Mouse (Mus musculus) G1E (cell line): ENCODE results near the gene Klra4. TPM values are rescaled to one million over a fixed set of nuclear protein-coding genes. Genes with fewer than 3 reads are reported as not detected.

Experiments
- ATAC-seq: 2 replicates; pipeline ENCODE4 v1.8.0; 2016; ENCODE audit warnings: mild to moderate bottlenecking; ENCODE audit not compliant: insufficient number of reproducible peaks, poor library complexity, low FRiP score, severe bottlenecking; ENCODE audit errors: extremely low read depth
- DNase-seq: peaks from one replicate; pipeline ENCODE4 v3.0.0; 2012; ENCODE audit warnings: low spot score
- H3K27me3 ChIP-seq: 2 replicates; pipeline ENCODE4 v1.6.1; 2012; ENCODE audit warnings: mild to moderate bottlenecking, low read length, inconsistent platforms; ENCODE audit not compliant: insufficient read depth
- H3K36me3 ChIP-seq: replicated peaks from 2 replicates; pipeline ENCODE3; 2012; ENCODE audit warnings: mild to moderate bottlenecking, inconsistent platforms
- H3K4me1 ChIP-seq: 2 replicates; pipeline ENCODE4 v1.6.1; 2012; ENCODE audit warnings: low read depth, low read length, inconsistent platforms, mixed read lengths; ENCODE audit not compliant: insufficient read depth
- H3K4me3 ChIP-seq: 2 replicates; pipeline ENCODE4 v1.5.1; 2012; ENCODE audit warnings: low read depth, mild to moderate bottlenecking, inconsistent platforms, low read length, moderate library complexity, mixed read lengths
- H3K9me3 ChIP-seq: replicated peaks from 2 replicates; pipeline ENCODE4 v1.6.1; 2012; ENCODE audit warnings: inconsistent platforms
- CTCF ChIP-seq: IDR thresholded peaks from 2 replicates; pipeline ENCODE4 v1.5.1; 2012; ENCODE audit warnings: low read depth, low read length, inconsistent platforms, mixed read lengths
- GATA1 ChIP-seq: IDR thresholded peaks from 2 replicates; pipeline ENCODE4 v1.6.1; 2012; ENCODE audit warnings: borderline replicate concordance, low read length, inconsistent platforms, mixed read lengths
- GATA2 ChIP-seq: IDR thresholded peaks from 2 replicates; pipeline ENCODE4 v1.6.1; 2012; ENCODE audit warnings: low read depth, low read length, inconsistent platforms, borderline replicate concordance
- POLR2AphosphoS5 ChIP-seq: IDR thresholded peaks from 2 replicates; pipeline ENCODE4 v1.6.1; 2012; ENCODE audit warnings: low read depth, low read length, inconsistent platforms; ENCODE audit not compliant: insufficient replicate concordance
- TAL1 ChIP-seq: conservative IDR thresholded peaks from 2 replicates; pipeline ENCODE4 v1.6.1; 2012; ENCODE audit warnings: low read depth, low read length, inconsistent platforms, mixed read lengths
- polyA plus RNA-seq: library from polyadenylated mRNA; stranded (reverse); fragments of >175 nt; gene quantifications from 2 replicates; pipeline ENCODE4 v1.2.3, GENCODE M21; 2012
- total RNA-seq, 2 experiments: library from RNA; stranded (forward) in 1 of 2; stranded (reverse) in 1 of 2; fragments of 200-1000 nt in 1 of 2; fragments of >200 nt in 1 of 2; fragmentation: Nextera tagmentation in 1 of 2; gene quantifications; 2 replicates each; pipeline ENCODE4 v1.2.3; 2014 to 2017

Klra4 gene
- total and polyA plus RNA-seq, 3 experiments = 0.22 TPM; not detected in 2

GRCm38 (mm10) chr6:130026854-130027253 is 40.2 kb downstream of the Klra4 start, which contains the start of gene Klra6:
Gene Klra6 (minus strand): TSS chr6:130026954.
- no peaks in the 10 kb centered on the region for H3K9me3 ChIP-seq
- no peak for DNase-seq
- H3K4me1 ChIP-seq = no peaks in the 10 kb centered on the region
- no peak for ATAC-seq
- no peaks in the 10 kb centered on the region for H3K27me3 ChIP-seq
- H3K36me3 ChIP-seq = no peaks in the 10 kb centered on the region
- TF ChIP-seq CTCF = no peak
- no peak for TF ChIP-seq TAL1
- no peak for TF ChIP-seq GATA2
- no peak for TF ChIP-seq GATA1
- no peak for TF ChIP-seq POLR2AphosphoS5
- no peak within 1 kb of the TSS for H3K4me3 ChIP-seq

Other genes with a start within 250 kb of the Klra4 start
- not detected in 2 replicates for gene Gm17631, start 204.6 kb downstream of the Klra4 start, total RNA-seq (2014; fragmentation: Nextera tagmentation)
- not detected in 2 replicates for gene Gm17631, start 204.6 kb downstream of the Klra4 start, total RNA-seq (2017)
- gene Gm17631, start 204.6 kb downstream of the Klra4 start, polyA plus RNA-seq = not detected in 2 replicates
- not detected in 2 replicates for gene Klra17, start 190.6 kb downstream of the Klra4 start, total RNA-seq (2014; fragmentation: Nextera tagmentation)
- not detected in 2 replicates for gene Klra17, start 190.6 kb downstream of the Klra4 start, total RNA-seq (2017)
- gene Klra17, start 190.6 kb downstream of the Klra4 start, polyA plus RNA-seq = not detected in 2 replicates
- not detected in 2 replicates for gene Klra5, start 149.6 kb downstream of the Klra4 start, total RNA-seq (2014; fragmentation: Nextera tagmentation)
- gene Klra5, start 149.6 kb downstream of the Klra4 start, total RNA-seq (2017) = not detected in 2 replicates
- gene Klra5, start 149.6 kb downstream of the Klra4 start, polyA plus RNA-seq = not detected in 2 replicates
- gene Klra6, start 40.3 kb downstream of the Klra4 start, total RNA-seq (2014; fragmentation: Nextera tagmentation) = not detected in 2 replicates
- not detected in 2 replicates for gene Klra6, start 40.3 kb downstream of the Klra4 start, total RNA-seq (2017)
- gene Klra6, start 40.3 kb downstream of the Klra4 start, polyA plus RNA-seq = not detected in 2 replicates
- gene Klra8, start 62.6 kb upstream of the Klra4 start, total RNA-seq (2014; fragmentation: Nextera tagmentation) = not detected in 2 replicates
- not detected in 2 replicates for gene Klra8, start 62.6 kb upstream of the Klra4 start, total RNA-seq (2017)
- not detected in 2 replicates for gene Klra8, start 62.6 kb upstream of the Klra4 start, polyA plus RNA-seq
- gene Klra9, start 125.8 kb upstream of the Klra4 start, total RNA-seq (2014; fragmentation: Nextera tagmentation) = not detected in 2 replicates
- not detected in 2 replicates for gene Klra9, start 125.8 kb upstream of the Klra4 start, total RNA-seq (2017)
- gene Klra9, start 125.8 kb upstream of the Klra4 start, polyA plus RNA-seq = not detected in 2 replicates
- gene Klra7, start 166.1 kb upstream of the Klra4 start, total RNA-seq (2014; fragmentation: Nextera tagmentation) = not detected in 2 replicates
- not detected in 2 replicates for gene Klra7, start 166.1 kb upstream of the Klra4 start, total RNA-seq (2017)
- not detected in 2 replicates for gene Klra7, start 166.1 kb upstream of the Klra4 start, polyA plus RNA-seq
- gene Klra10, start 214.7 kb upstream of the Klra4 start, total RNA-seq (2014; fragmentation: Nextera tagmentation) = not detected in 2 replicates
- gene Klra10, start 214.7 kb upstream of the Klra4 start, total RNA-seq (2017) = 0.22 and 0.23 TPM in 2 replicates
- not detected in 2 replicates for gene Klra10, start 214.7 kb upstream of the Klra4 start, polyA plus RNA-seq